Mouse (Mus musculus) gastrocnemius, adult 2 months (tissue): ENCODE data around the gene Rras. TPM values are rescaled to one million over a fixed set of nuclear protein-coding genes. Genes with fewer than 3 reads are reported as not detected.
"Not testable (repeated sequence)": the region's sequence is repeated elsewhere in the genome, so short reads cannot be mapped to it uniquely, and the experiment has no call there.

ENCODE experiments used
- DNase-seq: peaks from one replicate; pipeline ENCODE4 v3.0.0; 2022
- H3K27ac ChIP-seq: fragments of 200-600 bp; 2 replicates; pipeline ENCODE4 v1.8.1; 2022; ENCODE audit warnings: mild to moderate bottlenecking
- H3K4me3 ChIP-seq: fragments of 200-600 bp; 2 replicates; pipeline ENCODE4 v1.8.1; 2022; ENCODE audit warnings: mild to moderate bottlenecking, moderate library complexity
- CTCF ChIP-seq: fragments of 200-600 bp; IDR thresholded peaks from 2 replicates; pipeline ENCODE4 v1.8.1; 2022; ENCODE audit warnings: antibody characterized with exemption, mild to moderate bottlenecking, moderate library complexity
- intact Hi-C: fragments of 180-260 bp; cut with DNase I; formaldehyde crosslinking; loops from one replicate; pipeline ENCODE4 v1.15.1; 2025
- total RNA-seq, 2 experiments: library from RNA; stranded (reverse); gene quantifications; 2 replicates each; pipeline ENCODE4 v1.2.3; 2021

Gene Rras
- total RNA-seq, 2 experiments from 2014 or later = 22.6 to 25.5 TPM

GRCm38 (mm10) chr7:45016761-45017160 is 1.0 kb upstream of the Rras start:
- H3K4me3 ChIP-seq = peak overlapping the region; percentile 94
- TF ChIP-seq CTCF = no peak
- H3K27ac ChIP-seq = peak overlapping the region; percentile 98
- DNase-seq = no peak
- intact Hi-C loops = no loop called here

GRCm38 (mm10) chr7:45019031-45019571 is 1.3 kb downstream of the Rras start:
- no peak for TF ChIP-seq CTCF
- intact Hi-C loops = loop anchor here (2.0 kb wide), 1 partner anchor 34 kb away; the partner anchor contains the start of gene Prr12
- H3K4me3 ChIP-seq = peak overlapping the region; percentile 94

GRCm38 (mm10) chr7:45020225-45020624 is 2.5 kb downstream of the Rras start:
- TF ChIP-seq CTCF = no peak
- intact Hi-C loops = no loop called here
- peak overlapping the region; percentile 98 for H3K27ac ChIP-seq
- no peak for DNase-seq
- peak overlapping the region; percentile 94; the same call in 1 of the 2 replicates for H3K4me3 ChIP-seq

More at GRCm38 (mm10) chr7:45019031-45019571, 1.3 kb downstream of the Rras start:
- peak; percentile 84 for DNase-seq
- peak overlapping the region; percentile 98 for H3K27ac ChIP-seq

- TF ChIP-seq CTCF = peak; percentile 49
- intact Hi-C loops, DNase-seq, H3K4me3 ChIP-seq, H3K27ac ChIP-seq: not testable (repeated sequence)
Measured at GRCm38 (mm10) chr7:45023711-45024110, 6.0 kb downstream of the Rras start.

GRCm38 (mm10) chr7:45024281-45025248 is 6.8 kb downstream of the Rras start:
- Histone ChIP-seq H3K27ac (peak overlapping the region; percentile 87), H3K4me3 (no peak overlapping the region)
- no peak for DNase-seq
- intact Hi-C loops = no loop called here
- no peak for TF ChIP-seq CTCF

- no peak overlapping the region for H3K4me3 ChIP-seq
- TF ChIP-seq CTCF = no peak
- intact Hi-C loops = no loop called here
- peak; percentile 77 for DNase-seq
- H3K27ac ChIP-seq = peak overlapping the region; percentile 87
Measured at GRCm38 (mm10) chr7:45025601-45026220, 8.0 kb downstream of the Rras start.

- TF ChIP-seq CTCF = no peak
- H3K4me3 ChIP-seq = no peak overlapping the region
- peak overlapping the region; percentile 87 for H3K27ac ChIP-seq
- no peak for DNase-seq
- intact Hi-C loops = no loop called here
Measured at GRCm38 (mm10) chr7:45026256-45026655, 8.5 kb downstream of the Rras start.

GRCm38 (mm10) chr7:45027761-45028160 is 10.0 kb downstream of the Rras start:
- no peak overlapping the region for H3K27ac ChIP-seq
- no peak for TF ChIP-seq CTCF
- H3K4me3 ChIP-seq = no peak overlapping the region
- intact Hi-C loops = no loop called here
- DNase-seq = no peak

- TF ChIP-seq CTCF = no peak
- Histone ChIP-seq H3K4me3 (no peak overlapping the region), H3K27ac (no peak overlapping the region)
- no peak for DNase-seq
- intact Hi-C loops = no loop called here
Measured at GRCm38 (mm10) chr7:45028351-45028750, 10.6 kb downstream of the Rras start.

- Histone ChIP-seq H3K4me3 (no peak overlapping the region), H3K27ac (no peak overlapping the region)
- no peak for DNase-seq
- TF ChIP-seq CTCF = no peak
- intact Hi-C loops = no loop called here
Measured at GRCm38 (mm10) chr7:45029995-45030394, 12.2 kb downstream of the Rras start.

- Histone ChIP-seq H3K27ac (no peak overlapping the region), H3K4me3 (no peak overlapping the region)
- DNase-seq = no peak
- intact Hi-C loops = no loop called here
- TF ChIP-seq CTCF = no peak
Measured at GRCm38 (mm10) chr7:45030857-45031256, 13.1 kb downstream of the Rras start.

GRCm38 (mm10) chr7:45033722-45034359 is 16.1 kb downstream of the Rras start:
- Histone ChIP-seq H3K27ac (no peak overlapping the region), H3K4me3 (no peak overlapping the region)
- no peak for TF ChIP-seq CTCF
- intact Hi-C loops = no loop called here
- DNase-seq = no peak
